Mouse (Mus musculus): ENCODE data around the gene Cables2.

DNA sequence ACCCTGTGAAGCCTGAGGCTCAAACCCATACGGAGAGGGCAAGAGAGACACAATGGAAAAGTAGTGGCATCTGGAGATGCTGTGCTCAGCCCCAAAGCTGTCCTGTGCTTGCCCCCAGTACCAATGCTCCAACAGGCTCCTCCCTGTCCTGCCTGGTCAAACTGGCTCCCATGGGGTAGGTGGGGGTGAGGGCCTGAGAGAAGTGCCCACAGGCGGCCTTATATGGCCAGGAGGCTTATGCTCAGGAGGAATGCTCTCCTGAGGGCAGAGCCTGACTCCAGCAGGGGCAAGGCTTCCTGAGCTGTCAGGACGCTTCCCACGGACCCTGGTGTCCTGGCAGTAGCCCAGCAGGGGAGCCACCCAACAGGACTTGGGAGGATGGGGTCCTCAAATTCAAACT lies 42.8 kb downstream of the Cables2 start:
- TF ChIP-seq CTCF (IDR thresholded peaks at IDR 0.05; ENCODE audit: control insufficient read depth, insufficient read depth, low read length): no peak
- no peak for TF ChIP-seq POLR2A (IDR thresholded peaks at IDR 0.05; ENCODE audit: borderline replicate concordance, control insufficient read depth, low read depth, low read length)
